Mouse (Mus musculus) limb, embryonic 14.5 days (tissue): ENCODE results near the gene Rhof. TPM values are rescaled to one million over a fixed set of nuclear protein-coding genes. Genes with fewer than 3 reads are reported as not detected.

Source experiments
- ATAC-seq: fragments of 200-750 bp; cut with Nextera tagmentation; 2 replicates; pipeline ENCODE4 v1.8.0; 2017; ENCODE audit warnings: low read depth, moderate number of reproducible peaks, moderate TSS enrichment; ENCODE audit not compliant: low FRiP score
- DNase-seq: peaks from one replicate; pipeline ENCODE4 v3.0.0-alpha.2; 2015; ENCODE audit warnings: low spot score
- H3K27ac ChIP-seq: fragments of 300-500 bp; sonication (generic); replicated peaks from 2 replicates; pipeline ENCODE4 v1.5.1; 2014; ENCODE audit warnings: low read depth, mild to moderate bottlenecking, low read length, moderate library complexity, mixed read lengths
- H3K27me3 ChIP-seq: fragments of 300-500 bp; sonication (generic); 2 replicates; pipeline ENCODE4 v1.6.1; 2014; ENCODE audit warnings: low read length, mixed read lengths; ENCODE audit not compliant: control insufficient read depth, insufficient read depth
- H3K36me3 ChIP-seq: fragments of 300-500 bp; sonication (generic); 2 replicates; pipeline ENCODE4 v1.6.1; 2014; ENCODE audit warnings: mild to moderate bottlenecking, low read length, moderate library complexity, mixed read lengths; ENCODE audit not compliant: control insufficient read depth, insufficient read depth
- H3K4me1 ChIP-seq: fragments of 300-500 bp; sonication (generic); 2 replicates; pipeline ENCODE4 v1.6.1; 2014; ENCODE audit warnings: antibody characterized with exemption, low read length, mixed read lengths; ENCODE audit not compliant: control insufficient read depth, insufficient read depth
- H3K4me2 ChIP-seq: fragments of 300-500 bp; sonication (generic); replicated peaks from 2 replicates; pipeline ENCODE4 v1.6.1; 2014; ENCODE audit warnings: low read depth, mild to moderate bottlenecking, low read length, moderate library complexity; ENCODE audit not compliant: severe bottlenecking
- H3K4me3 ChIP-seq: fragments of 300-500 bp; sonication (generic); replicated peaks from 2 replicates; pipeline ENCODE4 v1.5.1; 2014; ENCODE audit warnings: low read length
- H3K9ac ChIP-seq: fragments of 300-500 bp; sonication (generic); 2 replicates; pipeline ENCODE4 v1.6.1; 2014; ENCODE audit warnings: mild to moderate bottlenecking, low read depth, low read length, moderate library complexity; ENCODE audit not compliant: severe bottlenecking
- H3K9me3 ChIP-seq: fragments of 300-500 bp; sonication (generic); 2 replicates; pipeline ENCODE4 v1.6.1; 2016; ENCODE audit warnings: low read length; ENCODE audit not compliant: control insufficient read depth
- POLR2A ChIP-seq: fragments of 200-500 bp; IDR thresholded peaks from 2 replicates; pipeline ENCODE4 v1.8.0; 2012; ENCODE audit warnings: inconsistent platforms, mild to moderate bottlenecking, moderate library complexity, borderline replicate concordance; ENCODE audit not compliant: insufficient read depth, insufficient read length; ENCODE audit errors: extremely low read depth
- WGBS: fragments of 180-500 bp; shearing (Covaris S2); extraction: QIAGEN DNeasy Blood & Tissue Kit; methylation state at CpG from one replicate; pipeline ENCODE4 v1.1.7; 2014; 5-methylcytosine and 5-hydroxymethylcytosine counted together
- polyA plus RNA-seq, 2 experiments: library from polyadenylated mRNA; depleted of rRNA in 1 of 2; stranded (reverse) in 1 of 2; unstranded in 1 of 2; fragments of >200 nt; fragmentation: Nextera tagmentation in 1 of 2; extraction: Ambion mirVana in 1 of 2; gene quantifications; 2 replicates each; pipeline versions ENCODE4 v1.2.1 to v1.2.3; 2012 to 2014

The Rhof gene
- polyA plus RNA-seq, 2 experiments, result 3.9 to 5.8 TPM

- peak overlapping the region; percentile 100 for H3K27ac ChIP-seq
- no peaks in the 10 kb centered on the region for H3K9me3 ChIP-seq
- DNase-seq (peak; percentile 83), ATAC-seq (no peak)
- TF ChIP-seq POLR2A, result 0 out of 2 replicates have a peak, but pooled peaks have one; percentile 15
- H3K36me3 ChIP-seq, result peaks cover 24% of the 10 kb centered on the region
- H3K4me1 ChIP-seq, result peaks cover 46% of the 10 kb centered on the region
- peak overlapping the region; percentile 93 for H3K4me3 ChIP-seq
- WGBS, result under 1% methylated on average over 38 of the region's 39 CpGs
- H3K9ac ChIP-seq, result peak overlapping the region; percentile 99
- no peaks in the 10 kb centered on the region for H3K27me3 ChIP-seq
- peak overlapping the region; percentile 100 for H3K4me2 ChIP-seq
Observed at GRCm38 (mm10) chr5:123138953-123139721, 6.6 kb upstream of the Rhof start.

GRCm38 (mm10) chr5:123138230-123138911 lies 5.9 kb upstream of the Rhof start:
- Histone ChIP-seq H3K4me1 (peaks cover 46% of the 10 kb centered on the region), H3K27ac (peak overlapping the region; percentile 100), H3K9ac (peak overlapping the region; percentile 99), H3K4me3 (peak overlapping the region; percentile 93), H3K36me3 (peaks cover 31% of the 10 kb centered on the region), H3K27me3 (no peaks in the 10 kb centered on the region), H3K4me2 (peak overlapping the region; percentile 100), H3K9me3 (no peaks in the 10 kb centered on the region)
- ATAC-seq (0 out of 2 replicates have a peak, but pooled peaks have one; percentile 2), DNase-seq (peak; percentile 70)
- 5% methylated on average over 35 of the region's 40 CpGs for WGBS
- TF ChIP-seq POLR2A, result no peak

GRCm38 (mm10) chr5:123137910-123138229 lies 5.4 kb upstream of the Rhof start:
- ATAC-seq, result no peak
- WGBS, result 2% methylated on average over 6 of the region's 6 CpGs
- peak overlapping the region; percentile 100 for H3K27ac ChIP-seq
- H3K4me1 ChIP-seq, result peaks cover 50% of the 10 kb centered on the region
- no peak for DNase-seq
- peaks cover 31% of the 10 kb centered on the region for H3K36me3 ChIP-seq
- H3K4me2 ChIP-seq, result peak overlapping the region; percentile 100
- H3K9ac ChIP-seq, result peak overlapping the region; percentile 99
- H3K9me3 ChIP-seq, result no peaks in the 10 kb centered on the region
- no peaks in the 10 kb centered on the region for H3K27me3 ChIP-seq
- no peak for TF ChIP-seq POLR2A
- H3K4me3 ChIP-seq, result peak overlapping the region; percentile 93

- no peak for TF ChIP-seq POLR2A
- no peak for ATAC-seq
- peak overlapping the region; percentile 100 for H3K4me2 ChIP-seq
- peaks cover 31% of the 10 kb centered on the region for H3K36me3 ChIP-seq
- DNase-seq, result peak; percentile 82
- H3K9me3 ChIP-seq, result no peaks in the 10 kb centered on the region
- peak overlapping the region; percentile 100 for H3K27ac ChIP-seq
- peak overlapping the region; percentile 93 for H3K4me3 ChIP-seq
- H3K9ac ChIP-seq, result peak overlapping the region; percentile 99
- H3K27me3 ChIP-seq, result no peaks in the 10 kb centered on the region
- WGBS, result 2% methylated on average over 20 of the region's 20 CpGs
- peaks cover 56% of the 10 kb centered on the region for H3K4me1 ChIP-seq
Observed at GRCm38 (mm10) chr5:123137044-123137909, 4.8 kb upstream of the Rhof start.

GRCm38 (mm10) chr5:123136361-123137043 lies 4.0 kb upstream of the Rhof start:
- ATAC-seq (peak; percentile 10; the same call in 1 of the 2 replicates), DNase-seq (peak; percentile 92)
- peak overlapping the region; percentile 100 for H3K4me2 ChIP-seq
- H3K27ac ChIP-seq, result peak overlapping the region; percentile 100
- WGBS, result 2% methylated on average over 13 of the region's 13 CpGs
- H3K36me3 ChIP-seq, result peaks cover 31% of the 10 kb centered on the region
- no peaks in the 10 kb centered on the region for H3K9me3 ChIP-seq
- H3K4me3 ChIP-seq, result peak overlapping the region; percentile 93
- no peak for TF ChIP-seq POLR2A
- H3K4me1 ChIP-seq, result peaks cover 64% of the 10 kb centered on the region
- peak overlapping the region; percentile 99 for H3K9ac ChIP-seq
- no peaks in the 10 kb centered on the region for H3K27me3 ChIP-seq
